14 mouse cellular contexts compared by ENCODE assay signal in genomic region chrX:18563676-18564075, GRCm38 (mm10).
"Had no signal": no experiment of that assay in that cellular context is flagged by ENCODE, and none has a peak within 500 bp of the region (broad histone marks: within the 10 kb centered on the region; RNA-seq: fewer than 3 reads in every experiment).

No protein-coding gene starts in this region.

- ATAC-seq: intestine, embryonic 16.5 days; midbrain, embryonic 15.5 days had no signal

- DNase-seq: kidney, adult 18-20 months; kidney, adult 9 months; kidney, postnatal 14 days; kidney, postnatal 4 days; liver, embryonic 13.5 days; lung, adult 2 months; lung, postnatal 14 days; lung, postnatal 4 days; right cerebral cortex, postnatal 25 days; thymus, adult 2 months; thymus, postnatal 14 days; thymus, postnatal 4 days had no signal
